Mouse (Mus musculus) liver, postnatal 0 days (tissue): ENCODE results near the gene Kcne2. TPM values are rescaled to one million over a fixed set of nuclear protein-coding genes. Genes with fewer than 3 reads are reported as not detected.

ENCODE experiments used
- ATAC-seq: fragments of 200-750 bp; cut with Nextera tagmentation; 2 replicates; pipeline ENCODE4 v1.8.0; 2017; ENCODE audit warnings: mild to moderate bottlenecking, moderate library complexity
- DNase-seq: peaks from one replicate; pipeline ENCODE4 v3.0.0-alpha.2; 2016
- H3K27ac ChIP-seq: fragments of 300-500 bp; sonication (generic); 2 replicates; pipeline ENCODE4 v1.5.1; 2014; ENCODE audit warnings: antibody characterized with exemption, moderate library complexity, mild to moderate bottlenecking, low read depth
- H3K27me3 ChIP-seq: fragments of 300-500 bp; sonication (generic); 2 replicates; pipeline ENCODE4 v1.6.1; 2014; ENCODE audit warnings: low read length, control low read depth, mixed read lengths; ENCODE audit not compliant: insufficient read depth
- H3K36me3 ChIP-seq: fragments of 300-500 bp; sonication (generic); replicated peaks from 2 replicates; pipeline ENCODE4 v1.6.1; 2014; ENCODE audit warnings: mild to moderate bottlenecking, control low read depth, low read length, moderate library complexity, mixed read lengths; ENCODE audit not compliant: insufficient read depth
- H3K4me1 ChIP-seq: fragments of 300-500 bp; sonication (generic); 2 replicates; pipeline ENCODE4 v1.6.1; 2014; ENCODE audit warnings: antibody characterized with exemption, mild to moderate bottlenecking, control low read depth; ENCODE audit not compliant: insufficient read depth
- H3K4me2 ChIP-seq: fragments of 300-500 bp; sonication (generic); 2 replicates; pipeline ENCODE4 v1.6.1; 2014; ENCODE audit warnings: low read depth, mild to moderate bottlenecking, low read length, moderate library complexity, mixed read lengths
- H3K4me3 ChIP-seq: fragments of 300-500 bp; sonication (generic); 2 replicates; pipeline ENCODE4 v1.5.1; 2014; ENCODE audit warnings: low read depth, low read length
- H3K9ac ChIP-seq: fragments of 300-500 bp; sonication (generic); replicated peaks from 2 replicates; pipeline ENCODE4 v1.6.1; 2014; ENCODE audit warnings: mild to moderate bottlenecking, moderate library complexity
- H3K9me3 ChIP-seq: fragments of 300-500 bp; sonication (generic); 2 replicates; pipeline ENCODE4 v1.6.1; 2016; ENCODE audit warnings: mild to moderate bottlenecking, control low read depth, low read length, mixed read lengths
- CTCF ChIP-seq: sonication (generic); IDR thresholded peaks from 2 replicates; pipeline ENCODE4 v1.5.1; 2016; ENCODE audit warnings: antibody characterized with exemption, low read depth
- EP300 ChIP-seq: IDR thresholded peaks from 2 replicates; pipeline ENCODE4 v1.6.1; 2016; ENCODE audit warnings: antibody characterized with exemption, low read depth, mild to moderate bottlenecking
- WGBS: fragments of 180-500 bp; shearing (Covaris S2); extraction: QIAGEN DNeasy Blood & Tissue Kit; methylation state at CpG from one replicate; pipeline ENCODE4 v1.1.7; 2014; ENCODE audit not compliant: insufficient replicate concordance; 5-methylcytosine and 5-hydroxymethylcytosine counted together
- polyA plus RNA-seq: library from polyadenylated mRNA; unstranded; fragments of >200 nt; fragmentation: Nextera tagmentation; extraction: Ambion mirVana; gene quantifications from 2 replicates; pipeline ENCODE4 v1.2.1, GENCODE M21; 2015

Gene Kcne2
- polyA plus RNA-seq, 1 experiment from 2014 or later: not detected

GRCm38 (mm10) chr16:92319353-92320109 is 27.3 kb downstream of the Kcne2 start:
- Histone ChIP-seq H3K9me3 (no peaks in the 10 kb centered on the region), H3K4me3 (no peak overlapping the region), H3K36me3 (no peaks in the 10 kb centered on the region), H3K27me3 (no peaks in the 10 kb centered on the region), H3K4me1 (no peaks in the 10 kb centered on the region), H3K4me2 (no peak overlapping the region), H3K9ac (no peak overlapping the region), H3K27ac (no peak overlapping the region)
- peak; percentile 80 for DNase-seq
- TF ChIP-seq CTCF: peak; percentile 72
- TF ChIP-seq EP300: no peak
- ATAC-seq: no peak
- 46% methylated on average over 20 of the region's 20 CpGs for WGBS

GRCm38 (mm10) chr16:92320361-92320760 is 28.2 kb downstream of the Kcne2 start:
- 68% methylated on average over 3 of the region's 3 CpGs for WGBS
- no peak for ATAC-seq
- no peak overlapping the region for H3K27ac ChIP-seq
- no peak for TF ChIP-seq CTCF
- no peak for TF ChIP-seq EP300
- DNase-seq: no peak
- H3K4me1 ChIP-seq: no peaks in the 10 kb centered on the region
- H3K9me3 ChIP-seq: no peaks in the 10 kb centered on the region
- H3K27me3 ChIP-seq: no peaks in the 10 kb centered on the region
- no peak overlapping the region for H3K9ac ChIP-seq
- H3K4me2 ChIP-seq: no peak overlapping the region
- no peak overlapping the region for H3K4me3 ChIP-seq
- no peaks in the 10 kb centered on the region for H3K36me3 ChIP-seq

- no peak within 1 kb of the TSS for H3K9ac ChIP-seq
- H3K27ac ChIP-seq: no peak within 1 kb of the TSS
- no peak within 1 kb of the TSS for H3K4me3 ChIP-seq
- H3K4me2 ChIP-seq: no peak within 1 kb of the TSS
- H3K36me3 ChIP-seq: no peaks in the 10 kb centered on the region
- no peak for ATAC-seq
- no peaks in the 10 kb centered on the region for H3K4me1 ChIP-seq
- no peaks in the 10 kb centered on the region for H3K9me3 ChIP-seq
- no peaks in the 10 kb centered on the region for H3K27me3 ChIP-seq
- 84% methylated on average over 8 of the region's 8 CpGs for WGBS
- no peak for DNase-seq
- TF ChIP-seq CTCF: no peak
- no peak for TF ChIP-seq EP300
Measured at GRCm38 (mm10) chr16:92321341-92321740, 29.2 kb downstream of the Kcne2 start, which contains the start of gene Fam243. Gene Fam243 (minus strand): TSS chr16:92321441.

- TF ChIP-seq CTCF: no peak
- no peak for TF ChIP-seq EP300
- H3K27me3 ChIP-seq: no peaks in the 10 kb centered on the region
- no peak overlapping the region for H3K4me2 ChIP-seq
- H3K36me3 ChIP-seq: no peaks in the 10 kb centered on the region
- H3K9me3 ChIP-seq: no peaks in the 10 kb centered on the region
- 51% methylated on average over 7 of the region's 7 CpGs for WGBS
- H3K4me1 ChIP-seq: no peaks in the 10 kb centered on the region
- ATAC-seq (peak; percentile 76), DNase-seq (no peak)
- no peak overlapping the region for H3K27ac ChIP-seq
- H3K4me3 ChIP-seq: no peak overlapping the region
- no peak overlapping the region for H3K9ac ChIP-seq
Measured at GRCm38 (mm10) chr16:92324309-92325061, 32.3 kb downstream of the Kcne2 start.

GRCm38 (mm10) chr16:92325062-92325406 is 32.8 kb downstream of the Kcne2 start:
- DNase-seq (no peak), ATAC-seq (no peak)
- WGBS: 57% methylated on average over 1 of the region's 1 CpGs
- Histone ChIP-seq H3K27ac (no peak overlapping the region), H3K4me1 (no peaks in the 10 kb centered on the region), H3K9ac (no peak overlapping the region), H3K9me3 (no peaks in the 10 kb centered on the region), H3K27me3 (no peaks in the 10 kb centered on the region), H3K4me3 (no peak overlapping the region), H3K36me3 (no peaks in the 10 kb centered on the region), H3K4me2 (no peak overlapping the region)
- TF ChIP-seq CTCF (no peak), EP300 (no peak)

- WGBS: 82% methylated on average over 10 of the region's 10 CpGs
- no peaks in the 10 kb centered on the region for H3K9me3 ChIP-seq
- H3K4me1 ChIP-seq: no peaks in the 10 kb centered on the region
- H3K27me3 ChIP-seq: no peaks in the 10 kb centered on the region
- H3K27ac ChIP-seq: no peak overlapping the region
- H3K36me3 ChIP-seq: no peaks in the 10 kb centered on the region
- TF ChIP-seq CTCF (no peak), EP300 (no peak)
- no peak overlapping the region for H3K9ac ChIP-seq
- DNase-seq: no peak
- no peak for ATAC-seq
- no peak overlapping the region for H3K4me2 ChIP-seq
- H3K4me3 ChIP-seq: no peak overlapping the region
Measured at GRCm38 (mm10) chr16:92327911-92328310, 35.7 kb downstream of the Kcne2 start.
